In genomic region chr17:65714060-65714459, GRCm38 (mm10) we compare ENCODE assay signal across 20 mouse cellular contexts. TPM values are rescaled to one million over a fixed set of nuclear protein-coding genes. Genes with fewer than 3 reads are reported as not detected.
DNase-seq lines count a peak whose midpoint lies in the region; ATAC-seq lines count a peak whose summit lies in the region.
"Had no signal": no experiment of that assay in that cellular context is flagged by ENCODE, and none has a peak within 500 bp of the region (broad histone marks: within the 10 kb centered on the region; RNA-seq: fewer than 3 reads in every experiment).

No protein-coding gene starts in this region.

- 0 out of 2 replicates have a peak overlapping the region, but pooled peaks have one; percentile 5 for H3K27ac ChIP-seq in forebrain, embryonic 14.5 days (ENCODE audit: low read depth, low read length)
- H3K27ac ChIP-seq in forebrain, embryonic 11.5 days (ENCODE audit: low read depth, low read length) = no peak overlapping the region
- no peak overlapping the region for H3K27ac ChIP-seq in hindbrain, embryonic 13.5 days
- no peak overlapping the region for H3K27ac ChIP-seq in hindbrain, embryonic 10.5 days
- no peak overlapping the region for H3K27ac ChIP-seq in neural tube, embryonic 11.5 days (ENCODE audit: low read depth, low read length)
- H3K27ac ChIP-seq: gastrocnemius, adult 2 months; limb, embryonic 13.5 days; liver, embryonic 13.5 days; midbrain, embryonic 12.5 days had no signal

- no peaks in the 10 kb centered on the region for H3K4me1 ChIP-seq in forebrain, embryonic 14.5 days (ENCODE audit: control insufficient read depth, insufficient read depth, low read length)
- no peaks in the 10 kb centered on the region for H3K4me1 ChIP-seq in forebrain, embryonic 11.5 days (replicated peaks; ENCODE audit: control insufficient read depth, insufficient read depth, low read length)
- no peaks in the 10 kb centered on the region for H3K4me1 ChIP-seq in hindbrain, embryonic 13.5 days (replicated peaks)
- H3K4me1 ChIP-seq in hindbrain, embryonic 10.5 days (replicated peaks) = 0 out of 2 replicates have a peak, but pooled peaks cover 4% of the 10 kb centered on the region
- no peaks in the 10 kb centered on the region for H3K4me1 ChIP-seq in neural tube, embryonic 11.5 days (ENCODE audit: control insufficient read depth, insufficient read depth, low read length)
- H3K4me1 ChIP-seq: limb, embryonic 13.5 days; liver, embryonic 13.5 days; midbrain, embryonic 12.5 days had no signal

- H3K9me3 ChIP-seq in forebrain, embryonic 14.5 days (replicated peaks; ENCODE audit: control insufficient read depth, low read length) = peaks cover 7% of the 10 kb centered on the region; the same call in 1 of the 2 replicates
- H3K9me3 ChIP-seq in forebrain, embryonic 11.5 days (ENCODE audit: control insufficient read depth, low read length) = peaks cover 5% of the 10 kb centered on the region
- peaks cover 16% of the 10 kb centered on the region for H3K9me3 ChIP-seq in hindbrain, embryonic 13.5 days
- peaks cover 22% of the 10 kb centered on the region for H3K9me3 ChIP-seq in hindbrain, embryonic 10.5 days
- H3K9me3 ChIP-seq in neural tube, embryonic 11.5 days (ENCODE audit: control insufficient read depth, low read length) = peaks cover 4% of the 10 kb centered on the region; the same call in 1 of the 2 replicates
- H3K9me3 ChIP-seq: liver, embryonic 13.5 days had no signal

- H3K4me3 ChIP-seq in forebrain, embryonic 14.5 days (ENCODE audit: low read depth, low read length) = no peak overlapping the region
- H3K4me3 ChIP-seq in forebrain, embryonic 11.5 days (ENCODE audit: low read depth, low read length) = no peak overlapping the region
- no peak overlapping the region for H3K4me3 ChIP-seq in hindbrain, embryonic 13.5 days
- no peak overlapping the region for H3K4me3 ChIP-seq in hindbrain, embryonic 10.5 days
- no peak overlapping the region for H3K4me3 ChIP-seq in neural tube, embryonic 11.5 days (ENCODE audit: low read depth, low read length)
- H3K4me3 ChIP-seq: gastrocnemius, adult 2 months; limb, embryonic 13.5 days; liver, embryonic 13.5 days; midbrain, embryonic 12.5 days; myocyte had no signal

- WGBS in forebrain, embryonic 14.5 days = 84% methylated on average over 8 of the region's 8 CpGs
- 87% methylated on average over 8 of the region's 8 CpGs for WGBS in forebrain, embryonic 11.5 days
- 65% methylated on average over 8 of the region's 8 CpGs for WGBS in hindbrain, embryonic 13.5 days
- 73% methylated on average over 8 of the region's 8 CpGs for WGBS in hindbrain, embryonic 10.5 days
- 78% methylated on average over 8 of the region's 8 CpGs for WGBS in neural tube, embryonic 11.5 days

- no peak overlapping the region for H3K4me2 ChIP-seq in forebrain, embryonic 14.5 days (ENCODE audit: low read length)
- H3K4me2 ChIP-seq in forebrain, embryonic 11.5 days (ENCODE audit: low read depth, low read length, severe bottlenecking) = no peak overlapping the region
- H3K4me2 ChIP-seq in hindbrain, embryonic 13.5 days = no peak overlapping the region
- H3K4me2 ChIP-seq in neural tube, embryonic 11.5 days (ENCODE audit: low read depth) = no peak overlapping the region
- H3K4me2 ChIP-seq: heart, embryonic 11.5 days; limb, embryonic 13.5 days; liver, embryonic 13.5 days; midbrain, embryonic 12.5 days had no signal

- H3K36me3 ChIP-seq in forebrain, embryonic 14.5 days (ENCODE audit: control insufficient read depth, insufficient read depth, low read length) = peaks cover 15% of the 10 kb centered on the region
- no peaks in the 10 kb centered on the region for H3K36me3 ChIP-seq in forebrain, embryonic 11.5 days (ENCODE audit: control insufficient read depth, insufficient read depth, low read length)
- peaks cover 47% of the 10 kb centered on the region for H3K36me3 ChIP-seq in hindbrain, embryonic 13.5 days
- peaks cover 53% of the 10 kb centered on the region for H3K36me3 ChIP-seq in hindbrain, embryonic 10.5 days
- peaks cover 2% of the 10 kb centered on the region; the same call in 1 of the 2 replicates for H3K36me3 ChIP-seq in neural tube, embryonic 11.5 days (ENCODE audit: control insufficient read depth, insufficient read depth, low read length)
- H3K36me3 ChIP-seq: liver, embryonic 13.5 days had no signal

- H3K9ac ChIP-seq in forebrain, embryonic 14.5 days (ENCODE audit: low read length) = no peak overlapping the region
- H3K9ac ChIP-seq in forebrain, embryonic 11.5 days (ENCODE audit: low read length) = no peak overlapping the region
- no peak overlapping the region for H3K9ac ChIP-seq in hindbrain, embryonic 13.5 days
- no peak overlapping the region for H3K9ac ChIP-seq in neural tube, embryonic 11.5 days (ENCODE audit: low read length)
- H3K9ac ChIP-seq: limb, embryonic 13.5 days; liver, embryonic 13.5 days; midbrain, embryonic 12.5 days had no signal

- H3K27me3 ChIP-seq in forebrain, embryonic 14.5 days (replicated peaks; ENCODE audit: control insufficient read depth, insufficient read depth, low read length) = no peaks in the 10 kb centered on the region
- no peaks in the 10 kb centered on the region for H3K27me3 ChIP-seq in forebrain, embryonic 11.5 days (ENCODE audit: control insufficient read depth, insufficient read depth, low read length)
- H3K27me3 ChIP-seq in hindbrain, embryonic 13.5 days = no peaks in the 10 kb centered on the region
- no peaks in the 10 kb centered on the region for H3K27me3 ChIP-seq in hindbrain, embryonic 10.5 days (ENCODE audit: insufficient read depth, poor library complexity, severe bottlenecking)
- H3K27me3 ChIP-seq in neural tube, embryonic 11.5 days (ENCODE audit: control insufficient read depth, insufficient read depth, low read length) = no peaks in the 10 kb centered on the region
- H3K27me3 ChIP-seq: limb, embryonic 13.5 days; liver, embryonic 13.5 days; midbrain, embryonic 12.5 days had no signal

- DNase-seq in forebrain, embryonic 14.5 days (ENCODE audit: low spot score) = no peak
- no peak for DNase-seq in forebrain, embryonic 11.5 days (ENCODE audit: low spot score)
- DNase-seq in hindbrain, embryonic 10.5 days (ENCODE audit: low spot score) = no peak
- DNase-seq in neural tube, embryonic 11.5 days (ENCODE audit: low spot score) = peak; percentile 18
- DNase-seq in neural tube, embryonic 10.5 days (ENCODE audit: extremely low spot score, low spot score) = no peak
- DNase-seq in right cerebral cortex, postnatal 14 days = no peak
- DNase-seq: adrenal gland, postnatal 36 days; cerebellum, postnatal 10 days; gastrocnemius, adult 2 months; heart, postnatal 10 days; kidney, postnatal 25 days; liver, embryonic 13.5 days; lung, adult 2 months had no signal

- ATAC-seq in forebrain, embryonic 14.5 days = no peak
- no peak for ATAC-seq in forebrain, embryonic 11.5 days (replicated peaks; ENCODE audit: low FRiP score)
- 0 out of 2 replicates have a peak, but pooled peaks have one; percentile 54 for ATAC-seq in hindbrain, embryonic 13.5 days (ENCODE audit: low FRiP score)
- no peak for ATAC-seq in neural tube, embryonic 11.5 days (ENCODE audit: insufficient read depth, low FRiP score, low TSS enrichment)
- ATAC-seq: CD4-positive, CD25-positive, alpha-beta regulatory T cell, adult 4 months; intestine, postnatal 0 days had no signal

RNA-seq across cellular contexts. Expression of gene Rab31, which starts 58.5 kb away (rescaled TPM):
- 88.8 and 92.6 TPM in 2 replicates for polyA plus RNA-seq in forebrain, embryonic 14.5 days (2014; fragmentation: Nextera tagmentation; extraction: Ambion mirVana)
- 72.9 and 73.4 TPM in 2 replicates for polyA plus RNA-seq in forebrain, embryonic 11.5 days (2014; fragmentation: Nextera tagmentation; extraction: Ambion mirVana)
- 73.0 and 74.0 TPM in 2 replicates for polyA plus RNA-seq in hindbrain, embryonic 13.5 days (2015; fragmentation: Nextera tagmentation; extraction: Ambion mirVana)
- 60.8 and 63.2 TPM in 2 replicates for polyA plus RNA-seq in hindbrain, embryonic 10.5 days (2016; fragmentation: Nextera tagmentation; extraction: Ambion mirVana)
- 79.6 and 84.7 TPM in 2 replicates for polyA plus RNA-seq in neural tube, embryonic 11.5 days (2014; fragmentation: Nextera tagmentation; extraction: Ambion mirVana)
